Mouse (Mus musculus) hindbrain, embryonic 13.5 days (tissue): Measurements from ENCODE around the gene Fam110c. TPM values are rescaled to one million over a fixed set of nuclear protein-coding genes. Genes with fewer than 3 reads are reported as not detected.

Source experiments
- ATAC-seq: fragments of 200-750 bp; cut with Nextera tagmentation; 2 replicates; pipeline ENCODE4 v1.8.0; 2017; ENCODE audit warnings: moderate TSS enrichment; ENCODE audit not compliant: low FRiP score
- H3K27ac ChIP-seq: fragments of 300-500 bp; sonication (generic); 2 replicates; pipeline ENCODE4 v1.5.1; 2015; ENCODE audit warnings: inconsistent platforms, mild to moderate bottlenecking, moderate library complexity
- H3K27me3 ChIP-seq: fragments of 300-500 bp; sonication (generic); 2 replicates; pipeline ENCODE4 v1.6.1; 2015; ENCODE audit warnings: mild to moderate bottlenecking, inconsistent platforms
- H3K36me3 ChIP-seq: fragments of 300-500 bp; sonication (generic); 2 replicates; pipeline ENCODE4 v1.6.1; 2015; ENCODE audit warnings: mild to moderate bottlenecking, inconsistent platforms
- H3K4me1 ChIP-seq: fragments of 300-500 bp; sonication (generic); replicated peaks from 2 replicates; pipeline ENCODE4 v1.6.1; 2015; ENCODE audit warnings: inconsistent platforms
- H3K4me2 ChIP-seq: fragments of 300-500 bp; sonication (generic); 2 replicates; pipeline ENCODE4 v1.6.1; 2015; ENCODE audit warnings: inconsistent platforms, mild to moderate bottlenecking, moderate library complexity
- H3K4me3 ChIP-seq: fragments of 300-500 bp; sonication (generic); 2 replicates; pipeline ENCODE4 v1.5.1; 2015; ENCODE audit warnings: mild to moderate bottlenecking, inconsistent platforms
- H3K9ac ChIP-seq: fragments of 300-500 bp; sonication (generic); 2 replicates; pipeline ENCODE4 v1.6.1; 2015; ENCODE audit warnings: mild to moderate bottlenecking, inconsistent platforms
- H3K9me3 ChIP-seq: fragments of 300-500 bp; sonication (generic); 2 replicates; pipeline ENCODE4 v1.6.1; 2016; ENCODE audit warnings: inconsistent platforms
- WGBS: fragments of 180-500 bp; shearing (Covaris S2); methylation state at CpG from one replicate; pipeline ENCODE4 v1.1.7; 2015; 5-methylcytosine and 5-hydroxymethylcytosine counted together
- polyA plus RNA-seq: library from polyadenylated mRNA; unstranded; fragments of >200 nt; fragmentation: Nextera tagmentation; extraction: Ambion mirVana; gene quantifications from 2 replicates; pipeline ENCODE4 v1.2.1, GENCODE M21; 2015

The Fam110c gene
- polyA plus RNA-seq, 1 experiment from 2014 or later, result 0.05 TPM

- Histone ChIP-seq H3K4me1 (no peaks in the 10 kb centered on the region), H3K36me3 (no peaks in the 10 kb centered on the region), H3K4me2 (no peak overlapping the region), H3K4me3 (no peak overlapping the region), H3K9me3 (no peaks in the 10 kb centered on the region), H3K27ac (no peak overlapping the region), H3K9ac (no peak overlapping the region), H3K27me3 (peaks cover 11% of the 10 kb centered on the region)
- no peak for ATAC-seq
- 89% methylated on average over 6 of the region's 6 CpGs for WGBS
These were observed 7.4 kb downstream of the Fam110c start for GRCm38 (mm10) chr12:31080890-31081554.

GRCm38 (mm10) chr12:31083007-31083406 lies 9.3 kb downstream of the Fam110c start:
- H3K4me1 ChIP-seq, result no peaks in the 10 kb centered on the region
- no peak overlapping the region for H3K4me3 ChIP-seq
- H3K27me3 ChIP-seq, result no peaks in the 10 kb centered on the region
- H3K36me3 ChIP-seq, result no peaks in the 10 kb centered on the region
- H3K4me2 ChIP-seq, result no peak overlapping the region
- ATAC-seq, result no peak
- H3K9ac ChIP-seq, result no peak overlapping the region
- no peak overlapping the region for H3K27ac ChIP-seq
- no peaks in the 10 kb centered on the region for H3K9me3 ChIP-seq
- WGBS, result 86% methylated on average over 4 of the region's 4 CpGs

- H3K27me3 ChIP-seq, result no peaks in the 10 kb centered on the region
- H3K4me2 ChIP-seq, result no peak overlapping the region
- H3K36me3 ChIP-seq, result no peaks in the 10 kb centered on the region
- no peaks in the 10 kb centered on the region for H3K9me3 ChIP-seq
- WGBS, result 90% methylated on average over 4 of the region's 4 CpGs
- no peak overlapping the region for H3K9ac ChIP-seq
- ATAC-seq, result no peak
- no peaks in the 10 kb centered on the region for H3K4me1 ChIP-seq
- H3K4me3 ChIP-seq, result no peak overlapping the region
- no peak overlapping the region for H3K27ac ChIP-seq
These were observed 9.7 kb downstream of the Fam110c start for GRCm38 (mm10) chr12:31083407-31083806.

GRCm38 (mm10) chr12:31087060-31087459 lies 13.4 kb downstream of the Fam110c start:
- H3K4me1 ChIP-seq, result no peaks in the 10 kb centered on the region
- H3K27me3 ChIP-seq, result no peaks in the 10 kb centered on the region
- H3K9me3 ChIP-seq, result no peaks in the 10 kb centered on the region
- 87% methylated on average over 4 of the region's 4 CpGs for WGBS
- H3K9ac ChIP-seq, result no peak overlapping the region
- no peak for ATAC-seq
- no peak overlapping the region for H3K4me2 ChIP-seq
- H3K27ac ChIP-seq, result no peak overlapping the region
- no peak overlapping the region for H3K4me3 ChIP-seq
- no peaks in the 10 kb centered on the region for H3K36me3 ChIP-seq

- no peaks in the 10 kb centered on the region for H3K27me3 ChIP-seq
- H3K4me3 ChIP-seq, result no peak overlapping the region
- H3K27ac ChIP-seq, result no peak overlapping the region
- H3K4me2 ChIP-seq, result no peak overlapping the region
- H3K4me1 ChIP-seq, result no peaks in the 10 kb centered on the region
- no peak for ATAC-seq
- no peak overlapping the region for H3K9ac ChIP-seq
- 24% methylated on average over 6 of the region's 6 CpGs for WGBS
- no peaks in the 10 kb centered on the region for H3K9me3 ChIP-seq
- no peaks in the 10 kb centered on the region for H3K36me3 ChIP-seq
These were observed 16.7 kb downstream of the Fam110c start for GRCm38 (mm10) chr12:31090401-31090800.

- no peak overlapping the region for H3K4me2 ChIP-seq
- H3K27me3 ChIP-seq, result no peaks in the 10 kb centered on the region
- no peaks in the 10 kb centered on the region for H3K4me1 ChIP-seq
- no peak overlapping the region for H3K9ac ChIP-seq
- 80% methylated on average over 11 of the region's 11 CpGs for WGBS
- ATAC-seq, result no peak
- H3K4me3 ChIP-seq, result no peak overlapping the region
- H3K9me3 ChIP-seq, result no peaks in the 10 kb centered on the region
- no peaks in the 10 kb centered on the region for H3K36me3 ChIP-seq
- no peak overlapping the region for H3K27ac ChIP-seq
These were observed 17.4 kb downstream of the Fam110c start for GRCm38 (mm10) chr12:31090882-31091640.

GRCm38 (mm10) chr12:31092481-31092880 lies 18.8 kb downstream of the Fam110c start:
- Histone ChIP-seq H3K9ac (no peak overlapping the region), H3K36me3 (no peaks in the 10 kb centered on the region), H3K9me3 (no peaks in the 10 kb centered on the region), H3K4me3 (no peak overlapping the region), H3K27me3 (no peaks in the 10 kb centered on the region), H3K4me1 (no peaks in the 10 kb centered on the region), H3K4me2 (no peak overlapping the region), H3K27ac (no peak overlapping the region)
- WGBS, result 12% methylated on average over 5 of the region's 5 CpGs
- ATAC-seq, result no peak

GRCm38 (mm10) chr12:31097185-31097584 lies 23.5 kb downstream of the Fam110c start:
- H3K4me1 ChIP-seq, result no peaks in the 10 kb centered on the region
- no peak overlapping the region for H3K27ac ChIP-seq
- no peak overlapping the region for H3K9ac ChIP-seq
- H3K36me3 ChIP-seq, result no peaks in the 10 kb centered on the region
- whole genome bisulfite sequencing, result 93% methylated on average over 6 of the region's 6 CpGs
- ATAC-seq, result no peak
- H3K27me3 ChIP-seq, result no peaks in the 10 kb centered on the region
- H3K4me3 ChIP-seq, result no peak overlapping the region
- H3K4me2 ChIP-seq, result no peak overlapping the region
- no peaks in the 10 kb centered on the region for H3K9me3 ChIP-seq

- WGBS, result 97% methylated on average over 4 of the region's 4 CpGs
These were observed 27.5 kb downstream of the Fam110c start for GRCm38 (mm10) chr12:31101190-31101589.

GRCm38 (mm10) chr12:31101821-31102220 lies 28.2 kb downstream of the Fam110c start:
- H3K27ac ChIP-seq, result no peak overlapping the region
- no peaks in the 10 kb centered on the region for H3K36me3 ChIP-seq
- H3K9ac ChIP-seq, result no peak overlapping the region
- H3K4me2 ChIP-seq, result no peak overlapping the region
- ATAC-seq, result no peak
- H3K9me3 ChIP-seq, result no peaks in the 10 kb centered on the region
- WGBS, result 88% methylated on average over 4 of the region's 4 CpGs
- no peak overlapping the region for H3K4me3 ChIP-seq
- H3K4me1 ChIP-seq, result no peaks in the 10 kb centered on the region
- no peaks in the 10 kb centered on the region for H3K27me3 ChIP-seq

More at GRCm38 (mm10) chr12:31101190-31101589, 27.5 kb downstream of the Fam110c start:
- no peaks in the 10 kb centered on the region for H3K36me3 ChIP-seq
- ATAC-seq, result no peak
- H3K4me2 ChIP-seq, result no peak overlapping the region
- H3K9me3 ChIP-seq, result no peaks in the 10 kb centered on the region
- no peak overlapping the region for H3K9ac ChIP-seq
- no peaks in the 10 kb centered on the region for H3K4me1 ChIP-seq
- no peak overlapping the region for H3K4me3 ChIP-seq
- no peaks in the 10 kb centered on the region for H3K27me3 ChIP-seq
- H3K27ac ChIP-seq, result no peak overlapping the region

- H3K4me2 ChIP-seq, result no peak overlapping the region
- H3K4me1 ChIP-seq, result no peaks in the 10 kb centered on the region
- WGBS, result 22% methylated on average over 8 of the region's 8 CpGs
- no peak overlapping the region for H3K9ac ChIP-seq
- no peak overlapping the region for H3K4me3 ChIP-seq
- H3K27ac ChIP-seq, result no peak overlapping the region
- ATAC-seq, result peak; percentile 59; the same call in 1 of the 2 replicates
- no peaks in the 10 kb centered on the region for H3K36me3 ChIP-seq
- H3K9me3 ChIP-seq, result no peaks in the 10 kb centered on the region
- no peaks in the 10 kb centered on the region for H3K27me3 ChIP-seq
These were observed 42.4 kb downstream of the Fam110c start for GRCm38 (mm10) chr12:31116005-31116466.

GRCm38 (mm10) chr12:31120535-31120934 lies 46.9 kb downstream of the Fam110c start:
- H3K27me3 ChIP-seq, result no peaks in the 10 kb centered on the region
- 83% methylated on average over 5 of the region's 5 CpGs for WGBS
- H3K4me1 ChIP-seq, result no peaks in the 10 kb centered on the region
- H3K9me3 ChIP-seq, result no peaks in the 10 kb centered on the region
- H3K9ac ChIP-seq, result no peak overlapping the region
- no peak overlapping the region for H3K27ac ChIP-seq
- no peak overlapping the region for H3K4me2 ChIP-seq
- ATAC-seq, result no peak
- H3K4me3 ChIP-seq, result no peak overlapping the region
- no peaks in the 10 kb centered on the region for H3K36me3 ChIP-seq
